Mouse (Mus musculus) lung, postnatal 36 days (tissue): ENCODE measurements around the gene Iqschfp.

Source experiments
- DNase-seq: peaks from one replicate; pipeline ENCODE4 v3.0.0; 2022; ENCODE audit warnings: mixed read lengths

Iqschfp gene

DNA sequence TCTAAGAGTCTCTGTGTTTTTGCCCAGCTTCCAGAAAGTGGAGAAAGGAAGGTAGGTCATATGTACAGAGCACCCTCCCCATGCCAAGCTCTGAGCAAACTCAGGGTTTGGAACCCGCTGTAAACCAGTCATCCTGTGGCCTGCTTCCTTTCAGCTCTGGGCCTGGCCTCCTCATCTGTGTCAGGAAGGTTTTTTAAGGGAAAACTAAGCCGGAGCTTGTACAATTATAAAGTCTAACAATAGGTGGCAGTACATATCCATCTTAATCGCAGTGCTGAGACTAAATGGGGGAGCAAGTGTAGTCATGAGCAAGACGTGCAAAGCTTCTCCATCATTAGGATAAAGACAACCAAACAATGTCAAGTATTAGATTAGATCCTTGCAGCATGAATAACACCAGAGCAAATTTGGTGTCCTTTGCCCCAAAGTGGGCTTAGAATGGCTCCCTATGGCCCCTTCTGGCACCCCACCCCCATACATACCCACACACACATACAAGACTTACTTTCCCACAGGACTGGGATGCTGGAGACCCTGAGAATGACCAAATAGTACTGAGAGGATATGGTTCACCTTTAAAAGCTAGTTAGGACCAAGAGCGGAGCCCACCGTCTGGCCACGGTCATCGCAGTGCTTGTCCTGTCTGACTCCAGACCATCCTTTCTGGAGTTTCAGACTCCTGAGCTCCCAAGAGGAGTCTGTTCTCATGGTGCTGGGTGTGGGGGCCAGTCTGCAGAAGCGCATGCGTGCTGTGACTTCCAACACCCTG, 723.2 kb downstream of the Iqschfp start:
- DNase-seq: peak; percentile 41

DNA sequence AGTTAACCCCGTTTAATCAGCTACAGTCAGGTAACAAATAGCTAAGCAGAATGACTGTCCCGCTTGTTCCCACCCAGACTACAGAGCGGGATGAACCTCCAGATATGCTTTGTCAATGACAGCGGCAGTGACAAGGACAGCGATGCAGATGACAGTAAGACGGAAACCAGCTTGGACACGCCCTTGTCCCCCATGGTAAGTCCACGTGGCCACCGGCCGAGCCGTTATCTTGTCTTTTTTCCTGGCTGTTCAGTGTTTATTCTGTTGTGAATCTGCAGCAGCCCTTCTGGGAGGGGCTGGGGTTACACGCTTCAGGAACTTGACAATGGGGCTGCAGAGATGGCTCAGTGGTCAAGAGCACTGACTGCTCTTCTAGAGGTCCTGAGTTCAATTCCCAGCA, 724.3 kb downstream of the Iqschfp start:
- DNase-seq: peak; percentile 23

DNA sequence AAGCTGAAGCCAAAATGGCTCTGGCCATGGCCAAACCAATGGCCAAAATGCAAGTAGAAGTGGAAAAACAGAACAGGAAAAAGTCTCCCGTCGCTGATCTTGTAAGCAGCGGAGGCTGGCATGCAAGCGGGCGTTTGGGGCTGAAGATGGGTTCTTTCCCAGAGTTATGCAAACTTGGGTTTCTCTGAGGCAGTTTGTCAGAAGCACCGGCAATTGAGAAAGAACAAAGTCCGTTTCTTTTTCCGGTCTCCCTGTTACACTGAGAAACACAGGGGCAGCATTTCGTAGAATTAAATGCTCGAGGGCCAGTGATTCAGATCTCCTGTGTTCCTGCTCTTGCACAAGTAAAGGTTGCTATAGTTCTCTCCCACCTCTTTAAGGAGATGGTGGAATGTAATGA, 725.7 kb downstream of the Iqschfp start:
- no peak for DNase-seq

DNA sequence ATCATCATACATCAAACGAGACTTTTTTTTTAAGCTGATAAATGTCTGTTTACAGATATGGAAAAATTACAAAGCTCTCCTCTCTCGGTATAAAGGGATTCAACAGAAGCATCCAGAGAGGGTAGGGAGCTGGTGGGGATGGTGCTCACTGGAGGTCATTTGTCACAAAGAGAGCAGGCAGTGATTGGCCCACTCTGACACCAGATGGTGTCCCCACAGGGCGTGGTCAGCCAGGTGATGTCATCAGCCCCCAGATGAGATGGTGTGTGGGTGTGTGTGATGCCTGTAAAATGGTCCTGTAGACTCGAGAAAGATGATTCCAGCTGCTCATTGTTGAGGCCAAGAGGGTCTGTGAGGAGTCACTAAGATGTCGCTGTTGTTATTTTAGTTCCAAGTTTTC, 727.1 kb downstream of the Iqschfp start:
- DNase-seq: no peak

DNA sequence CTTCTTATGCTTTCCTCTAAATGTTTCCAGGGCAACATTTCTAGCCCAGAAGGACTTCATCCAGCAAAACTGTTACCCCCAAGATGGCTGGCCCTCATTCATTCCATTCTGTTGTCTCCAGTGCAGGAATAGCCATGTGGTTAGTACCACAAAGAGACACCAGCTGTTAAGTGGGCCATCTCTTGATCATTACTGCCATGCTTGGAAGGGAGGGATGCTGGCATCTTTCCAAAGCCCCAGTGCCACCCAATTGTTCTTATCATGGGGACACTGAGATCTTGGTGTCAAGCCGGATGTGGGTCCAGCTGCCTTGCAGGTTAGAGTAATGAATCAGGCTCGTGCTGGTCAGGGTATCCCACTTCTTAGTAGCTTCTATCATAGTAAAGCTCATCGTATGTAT, 729.9 kb downstream of the Iqschfp start:
- DNase-seq: no peak

DNA sequence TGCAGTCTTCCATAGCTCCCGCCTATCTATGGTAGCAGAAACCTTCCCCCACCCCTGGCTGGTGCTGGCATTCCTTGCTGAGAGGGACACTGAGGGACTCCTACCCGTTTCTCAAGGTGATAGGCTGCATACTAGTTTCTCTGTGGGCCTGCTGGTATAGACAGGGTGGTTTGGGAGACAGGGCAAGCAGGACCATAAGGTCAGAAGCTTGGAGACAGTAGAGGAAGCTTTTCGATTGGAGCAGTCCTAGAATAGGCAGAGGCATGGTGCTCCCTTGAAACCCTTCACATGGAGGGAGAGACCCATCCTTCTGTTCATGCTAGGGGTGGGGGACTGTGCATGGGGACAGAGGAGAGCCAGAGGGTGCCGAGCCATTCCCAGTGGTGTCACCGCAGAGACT, 731.0 kb downstream of the Iqschfp start:
- no peak for DNase-seq

DNA sequence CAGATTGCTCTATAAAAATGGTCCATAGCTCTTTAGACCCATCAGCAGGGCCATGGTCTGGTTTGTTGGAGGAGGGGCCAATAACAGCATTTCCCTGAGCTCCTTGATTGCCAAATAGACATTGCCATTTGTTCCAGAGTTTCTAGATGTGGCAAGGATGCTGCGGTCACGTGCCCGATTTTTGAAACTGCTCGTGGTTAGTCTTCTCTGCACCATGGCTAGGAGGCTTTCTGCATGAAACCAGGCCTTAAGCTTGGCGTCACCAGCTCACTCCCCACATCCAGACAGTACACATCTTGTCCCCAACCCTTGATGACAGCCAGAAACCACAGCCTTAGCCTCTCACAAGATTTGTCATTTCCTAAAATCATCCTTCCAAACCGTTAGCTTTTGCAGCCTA, 732.4 kb downstream of the Iqschfp start:
- DNase-seq: no peak

DNA sequence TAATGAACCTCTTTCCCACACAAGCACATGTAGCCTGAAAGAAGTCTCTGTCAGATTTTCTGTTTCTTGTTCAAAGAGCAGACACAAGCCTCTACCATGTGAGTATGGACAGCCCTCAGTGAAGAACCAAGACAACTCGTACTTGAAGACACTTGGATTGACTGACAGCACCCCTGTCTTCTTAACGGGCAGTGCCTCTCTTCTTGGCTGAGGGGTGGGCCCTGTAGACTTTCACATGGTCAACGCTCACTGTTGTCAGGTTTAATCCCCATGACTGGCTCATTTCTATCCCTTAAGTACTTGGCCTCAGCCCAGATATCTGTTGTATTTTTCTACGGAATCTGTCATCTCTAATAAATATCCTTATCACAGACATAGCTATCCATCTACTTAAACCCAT, 738.2 kb downstream of the Iqschfp start:
- no peak for DNase-seq

DNA sequence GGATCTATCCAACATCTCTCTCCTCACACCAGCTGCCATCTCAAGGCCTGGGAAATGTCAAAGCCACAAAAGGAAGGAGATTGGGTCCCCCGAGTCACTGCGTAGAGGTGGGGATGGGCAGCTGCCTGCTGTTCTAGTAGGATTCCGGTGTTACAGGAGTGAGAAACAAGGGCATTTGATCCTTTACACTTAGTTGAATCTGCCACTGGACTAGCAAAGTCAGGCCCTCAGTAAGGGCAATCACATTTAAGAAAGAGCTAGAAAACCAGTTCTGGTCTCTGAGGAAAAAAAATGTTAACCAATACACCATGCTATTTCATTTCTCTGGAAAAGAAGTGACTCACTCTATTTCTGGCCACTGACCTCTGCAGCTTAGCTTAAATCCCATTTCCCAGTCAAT, 738.8 kb downstream of the Iqschfp start:
- no peak for DNase-seq

DNA sequence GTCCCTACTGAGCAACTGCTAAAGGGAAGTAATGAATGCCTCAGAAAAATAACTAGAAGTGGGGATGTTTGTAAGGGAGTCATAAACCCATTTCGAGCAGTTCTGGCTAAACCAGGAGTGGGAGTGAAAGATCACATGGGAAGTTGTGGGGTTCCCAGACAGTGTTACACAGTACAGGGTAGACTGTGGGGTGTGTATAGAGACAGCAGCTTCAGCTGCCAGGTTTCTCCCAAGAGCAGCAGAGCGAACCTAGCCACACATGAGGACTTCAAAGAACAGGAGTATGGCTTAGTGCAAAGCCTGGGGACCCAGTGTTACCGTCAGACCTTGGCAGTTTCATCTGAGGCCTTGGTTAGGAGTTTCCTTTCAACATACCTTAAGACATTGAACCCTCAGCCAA, 740.7 kb downstream of the Iqschfp start:
- no peak for DNase-seq

DNA sequence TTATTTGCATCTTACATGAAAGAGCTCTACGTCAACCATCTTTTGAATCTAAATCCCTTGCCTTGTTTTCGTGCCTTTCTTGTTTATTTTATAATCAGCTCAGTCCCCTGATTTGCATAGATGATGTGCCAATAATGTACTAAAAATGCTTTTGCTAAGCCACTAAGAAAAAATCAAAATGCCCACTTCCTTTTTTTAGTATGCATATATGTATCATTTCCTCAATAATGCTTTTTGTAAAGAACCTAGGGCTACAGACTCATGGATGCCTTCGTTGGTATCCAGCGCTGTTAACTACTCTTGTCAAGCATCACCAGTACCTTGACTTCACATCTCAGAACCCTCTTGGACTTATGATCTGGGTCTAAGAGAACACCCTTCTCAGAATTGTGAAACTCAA, 741.5 kb downstream of the Iqschfp start:
- DNase-seq: no peak

DNA sequence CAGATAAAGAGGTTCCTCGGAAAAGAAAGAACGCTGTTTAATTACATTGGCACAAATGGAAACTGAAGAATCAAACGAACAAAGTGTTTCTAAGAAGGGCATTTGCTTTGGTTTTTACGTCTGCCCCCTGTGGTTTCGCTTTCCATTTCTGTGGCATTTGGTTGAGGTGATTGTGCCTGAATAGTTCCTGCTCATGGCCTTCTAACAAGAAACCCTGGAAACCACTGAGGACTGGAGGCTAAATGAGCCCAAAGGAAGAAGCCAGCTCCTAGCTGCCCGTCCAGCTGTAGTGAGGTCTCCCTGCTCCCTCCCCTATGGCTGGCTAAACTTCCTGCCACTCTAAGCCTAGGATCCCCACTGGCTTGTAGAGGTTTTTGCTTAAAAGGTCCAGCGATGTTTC, 745.9 kb downstream of the Iqschfp start:
- no peak for DNase-seq

DNA sequence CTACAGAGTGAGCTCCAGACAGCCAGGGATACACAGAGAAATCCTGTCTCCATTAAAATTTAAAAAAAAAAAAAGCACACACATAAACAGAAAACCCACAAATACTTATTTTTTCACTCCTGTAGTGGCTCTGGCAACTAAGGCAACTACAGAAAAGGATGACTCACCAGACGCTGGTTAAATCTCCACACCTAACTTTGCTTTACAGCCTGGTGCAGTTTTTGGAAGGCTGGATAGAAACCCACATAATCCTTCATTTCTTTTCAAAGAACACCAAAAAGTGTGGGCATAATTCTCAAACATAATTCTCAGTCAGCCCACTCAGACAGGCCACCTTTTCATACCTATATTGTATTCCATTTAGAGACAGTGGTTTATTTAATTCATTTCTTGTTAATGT, 746.7 kb downstream of the Iqschfp start:
- DNase-seq: no peak

DNA sequence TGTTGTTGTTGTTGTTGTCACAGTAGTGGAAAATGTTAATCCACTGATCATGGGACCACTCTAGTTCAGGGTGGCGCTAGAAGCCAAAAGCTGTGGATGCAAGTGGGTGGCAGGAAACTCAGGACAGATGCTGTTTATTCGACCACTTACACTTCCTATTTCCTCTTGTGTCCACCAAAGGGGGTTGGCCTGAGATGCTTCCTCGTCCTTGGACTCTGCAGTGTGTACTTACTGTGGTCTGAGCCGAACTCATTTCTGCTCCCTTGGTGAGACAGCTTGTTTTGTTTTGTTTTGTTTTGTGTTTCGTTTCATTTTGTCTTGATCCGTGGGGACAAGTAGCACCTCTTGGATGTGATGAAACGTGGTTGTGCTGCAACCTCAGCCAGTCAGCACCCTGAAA, 750.9 kb downstream of the Iqschfp start:
- DNase-seq: no peak

DNA sequence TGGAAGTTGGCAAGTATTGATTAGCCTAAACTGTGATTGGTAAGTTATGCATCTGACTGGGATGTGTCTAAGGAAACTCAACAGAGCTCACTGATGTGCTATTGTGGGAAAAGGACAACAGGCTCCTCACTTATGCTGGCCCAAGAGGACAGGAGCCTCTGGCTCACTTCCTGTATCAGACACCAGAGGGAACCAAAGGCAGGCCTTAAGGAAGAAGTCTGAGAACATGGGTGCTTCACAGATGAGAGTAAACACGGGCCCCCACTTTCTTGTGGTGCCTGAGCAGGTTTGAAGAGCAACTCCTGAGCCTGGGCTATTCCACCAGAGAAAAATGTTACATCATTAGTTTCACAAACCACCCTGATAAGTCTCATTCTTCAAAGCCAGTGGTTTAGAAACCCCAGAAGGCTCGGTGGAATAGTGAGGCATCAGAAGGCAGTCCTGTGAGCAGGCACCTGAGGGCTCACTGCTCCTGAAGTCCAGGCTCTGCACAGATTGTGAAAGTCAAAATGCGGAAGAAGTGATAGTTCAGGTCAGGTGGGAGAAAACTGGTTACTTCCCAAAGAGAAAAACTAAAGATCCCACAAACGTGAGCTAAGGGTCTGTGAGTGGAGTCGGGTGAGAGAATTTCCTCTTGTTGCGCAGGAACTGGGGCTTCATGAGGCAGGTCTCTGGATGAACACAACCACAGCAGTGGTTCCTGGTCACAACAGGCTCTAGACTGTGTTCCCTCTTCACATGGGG, 754.5 kb downstream of the Iqschfp start:
- peak; percentile 62 for DNase-seq

DNA sequence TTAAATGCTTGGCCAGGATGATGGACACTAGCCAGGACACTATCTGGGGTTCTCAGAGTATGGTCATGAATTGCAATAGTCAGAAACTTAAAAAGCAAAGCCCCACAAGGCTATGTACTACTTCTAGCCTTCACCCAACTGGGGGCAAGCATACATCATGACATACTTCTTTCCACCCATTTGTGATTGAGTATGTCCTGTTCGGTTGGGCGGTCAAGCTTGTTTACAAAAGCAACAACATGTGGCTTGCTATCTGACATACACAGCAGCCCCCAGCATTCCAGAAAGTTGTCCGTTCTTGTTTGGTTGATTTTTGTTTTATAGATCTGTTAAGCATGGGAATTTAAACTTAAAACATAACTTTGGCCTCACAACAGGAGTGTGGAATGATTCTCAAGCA, 755.2 kb downstream of the Iqschfp start:
- no peak for DNase-seq

DNA sequence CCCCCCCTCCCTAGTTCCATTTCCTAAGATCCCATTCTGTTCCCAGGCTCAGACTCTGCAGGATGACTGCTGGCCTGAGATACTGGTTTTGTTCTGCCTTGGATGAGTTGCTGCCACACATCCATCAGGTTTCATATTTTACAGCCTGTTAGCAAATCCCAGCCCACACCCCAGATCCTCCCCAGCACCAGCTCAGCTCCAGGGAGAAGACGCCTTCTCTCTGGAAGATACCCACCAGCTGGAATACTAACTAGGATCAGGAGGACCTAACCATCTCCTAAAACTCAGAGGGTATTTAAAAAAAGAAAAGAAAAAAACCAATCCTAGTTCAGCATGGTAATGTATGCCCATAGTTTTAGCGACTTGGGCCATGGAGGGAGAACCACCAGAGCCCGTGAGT, 758.2 kb downstream of the Iqschfp start:
- no peak for DNase-seq

DNA sequence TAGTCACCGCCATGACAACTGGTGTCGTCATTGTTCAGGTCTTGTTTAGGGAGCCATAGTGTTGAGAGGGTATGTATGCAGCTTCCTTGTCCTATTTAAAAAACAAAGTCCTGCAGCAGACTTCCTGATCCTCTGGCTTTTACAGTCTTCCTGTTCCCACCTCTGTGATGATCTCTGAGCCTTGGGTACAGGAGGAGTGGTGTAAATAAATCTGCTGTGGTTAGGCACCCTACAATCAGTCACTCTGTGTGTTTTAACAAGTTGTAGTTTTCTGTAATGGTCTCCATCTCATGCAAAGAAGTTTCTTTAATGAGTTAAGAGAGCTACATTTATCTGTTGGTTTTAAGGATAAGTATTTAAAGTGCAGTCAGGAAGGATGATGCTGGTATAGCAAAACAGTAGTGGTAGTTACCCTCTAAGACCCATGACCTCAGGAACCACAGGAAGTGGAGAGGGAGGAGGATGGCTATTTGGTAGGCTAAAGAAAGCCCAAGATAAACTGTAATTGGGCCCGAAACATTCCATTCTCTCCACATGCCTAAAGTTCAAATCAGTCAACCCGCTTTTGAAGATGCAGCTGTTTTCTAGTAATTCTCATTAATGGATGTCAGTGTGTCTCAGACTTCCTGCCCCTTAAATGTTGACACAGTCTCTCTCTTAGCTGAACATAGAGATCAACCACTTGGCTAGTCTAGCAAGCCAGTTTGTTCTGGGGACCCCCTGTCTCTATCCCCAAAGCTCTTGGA, 764.7 kb downstream of the Iqschfp start:
- no peak for DNase-seq

DNA sequence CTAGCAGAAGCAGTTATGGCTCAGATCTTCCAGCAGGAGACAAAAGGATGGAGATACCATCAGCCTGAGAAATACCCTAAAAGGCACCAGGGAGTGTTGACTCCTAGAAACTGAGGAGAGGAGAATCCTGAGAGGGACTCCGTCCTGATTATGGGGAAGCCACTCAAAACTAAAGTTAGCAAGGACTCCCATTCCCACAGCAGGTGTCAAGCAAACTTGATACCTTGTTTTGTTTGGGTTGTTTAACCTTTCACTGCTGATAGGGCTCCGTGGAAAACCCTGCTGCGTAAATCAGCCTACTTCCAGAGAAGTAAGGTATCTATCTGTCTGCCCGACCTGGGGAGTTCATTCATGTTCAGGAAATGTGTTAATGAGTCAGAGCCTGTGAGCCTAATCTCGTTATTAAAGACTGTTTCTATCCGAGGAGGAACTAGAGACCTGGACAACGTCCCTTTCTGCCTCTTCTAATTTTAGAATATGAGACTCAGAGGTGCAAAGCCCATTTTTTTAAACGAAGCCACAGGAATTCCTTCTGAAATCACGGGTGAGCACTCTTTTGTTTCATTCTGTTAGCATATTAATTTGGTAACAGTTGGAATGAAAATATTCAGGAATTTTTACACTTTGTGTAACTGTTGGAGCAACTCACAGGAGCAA, 765.7 kb downstream of the Iqschfp start:
- no peak for DNase-seq

DNA sequence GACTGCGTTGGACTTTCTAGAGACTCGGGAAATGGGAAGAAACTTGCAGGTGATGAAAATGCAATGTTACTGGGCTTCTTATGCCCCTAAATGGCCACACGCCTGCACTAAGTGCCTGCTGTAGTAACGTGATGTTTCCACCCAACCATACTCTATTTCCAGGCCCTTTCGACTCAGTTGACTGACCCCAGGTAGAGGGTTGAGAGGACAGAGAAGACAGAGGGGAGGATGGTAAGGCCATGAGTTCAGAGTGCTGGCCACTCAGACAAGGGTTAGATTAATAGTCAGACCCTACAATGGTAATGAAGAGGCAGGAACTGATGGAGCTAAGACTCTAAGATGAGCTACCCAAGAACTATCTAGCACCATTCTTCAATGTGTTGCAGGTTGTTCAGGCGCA, 768.0 kb downstream of the Iqschfp start:
- no peak for DNase-seq

DNA sequence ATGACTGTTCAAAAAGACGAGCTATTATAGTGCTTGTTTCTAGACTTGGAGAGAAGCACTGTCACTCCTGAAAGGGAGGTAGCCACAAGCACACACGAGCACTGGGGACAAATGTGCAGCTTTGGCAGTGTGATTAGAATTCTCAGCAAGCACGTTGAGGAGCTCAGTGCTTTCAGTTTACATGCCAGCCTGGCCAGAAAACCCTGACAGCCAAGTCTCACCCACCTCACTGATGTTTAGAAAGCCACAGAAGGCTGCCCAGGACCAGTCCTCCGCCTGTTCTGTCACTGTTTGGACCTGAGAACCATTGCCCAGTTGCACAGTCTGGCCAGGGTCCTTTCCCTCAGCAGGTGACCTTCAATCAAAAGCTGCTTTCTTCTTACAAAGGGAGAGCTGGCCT, 768.5 kb downstream of the Iqschfp start:
- no peak for DNase-seq

DNA sequence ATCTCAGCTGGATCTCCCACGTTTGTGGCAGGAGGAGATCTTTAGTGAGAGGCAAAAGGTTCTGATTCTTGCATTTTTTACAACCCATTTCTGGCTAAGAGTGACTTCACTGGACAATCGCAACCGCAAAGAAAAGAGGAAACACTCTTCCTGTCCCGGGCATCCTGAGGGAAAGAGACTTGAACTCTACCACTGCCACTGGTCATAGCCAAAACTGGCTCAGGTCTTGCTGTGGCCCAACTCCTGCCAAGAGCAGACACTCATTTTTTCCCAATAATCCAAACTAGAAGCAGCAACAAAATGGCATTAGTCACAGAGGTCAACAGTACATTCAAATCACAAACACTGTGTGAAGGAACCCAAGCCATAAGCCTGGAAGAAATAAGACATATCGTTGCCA, 770.4 kb downstream of the Iqschfp start:
- DNase-seq: no peak

DNA sequence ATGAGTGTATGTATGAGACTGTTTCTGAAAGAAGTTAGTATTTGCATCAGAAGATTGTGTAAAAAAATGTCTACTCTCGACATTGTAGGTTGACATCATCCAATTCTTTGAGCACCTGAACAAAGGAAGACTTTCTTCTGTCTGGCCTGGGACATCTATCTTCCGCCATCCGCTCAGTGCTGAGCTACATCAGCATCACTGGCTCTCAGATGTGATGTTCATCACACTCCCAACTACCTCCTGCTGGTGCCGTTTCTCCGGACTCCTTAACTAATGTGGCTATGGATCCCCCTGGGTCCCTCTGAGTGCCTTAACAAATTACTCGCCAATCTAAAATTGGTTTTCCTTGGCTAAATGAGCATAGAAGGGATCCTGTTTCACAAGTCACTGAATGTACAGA, 772.3 kb downstream of the Iqschfp start:
- DNase-seq: no peak
